Mouse (Mus musculus): ENCODE data around the gene Prss50. TPM values are rescaled to one million over a fixed set of nuclear protein-coding genes. Genes with fewer than 3 reads are reported as not detected.

The Prss50 gene
- polyA plus RNA-seq, 1 experiment from 2014 or later, result not detected

- H3K9ac ChIP-seq (ENCODE audit: low read length), result no peak within 1 kb of the TSS
- H3K36me3 ChIP-seq (ENCODE audit: control insufficient read depth, insufficient read depth), result no peaks in the 10 kb centered on the region
- no peaks in the 10 kb centered on the region for H3K4me1 ChIP-seq (ENCODE audit: control insufficient read depth, insufficient read depth, low read length)
- no peak for ATAC-seq (replicated peaks; ENCODE audit: extremely low read depth, insufficient read depth, low FRiP score)
- no peak within 1 kb of the TSS for H3K27ac ChIP-seq (ENCODE audit: low read length)
- 71% methylated on average over 19 of the region's 19 CpGs for WGBS
- no peak within 1 kb of the TSS for H3K4me3 ChIP-seq (ENCODE audit: low read length)
- H3K9me3 ChIP-seq (replicated peaks; ENCODE audit: control insufficient read depth, low read length), result no peaks in the 10 kb centered on the region
- H3K4me2 ChIP-seq (ENCODE audit: low read depth, low read length), result no peak within 1 kb of the TSS
- no peaks in the 10 kb centered on the region; the same call in 1 of the 2 replicates for H3K27me3 ChIP-seq (ENCODE audit: control insufficient read depth, insufficient read depth, low read length)
These were observed 23.4 kb upstream of the Prss50 start, which contains the start of gene Prss45 for GRCm38 (mm10) chr9:110834411-110834810. Prss45 (plus strand) TSS chr9:110834588.

GRCm38 (mm10) chr9:110834961-110835360, 22.8 kb upstream of the Prss50 start:
- no peak overlapping the region for H3K4me3 ChIP-seq (ENCODE audit: low read length)
- H3K4me2 ChIP-seq (ENCODE audit: low read depth, low read length), result no peak overlapping the region
- H3K4me1 ChIP-seq (ENCODE audit: control insufficient read depth, insufficient read depth, low read length), result no peaks in the 10 kb centered on the region
- WGBS, result 34% methylated on average over 10 of the region's 10 CpGs
- no peaks in the 10 kb centered on the region for H3K9me3 ChIP-seq (replicated peaks; ENCODE audit: control insufficient read depth, low read length)
- no peak overlapping the region for H3K27ac ChIP-seq (ENCODE audit: low read length)
- no peak for ATAC-seq (replicated peaks; ENCODE audit: extremely low read depth, insufficient read depth, low FRiP score)
- no peaks in the 10 kb centered on the region for H3K36me3 ChIP-seq (ENCODE audit: control insufficient read depth, insufficient read depth)
- H3K9ac ChIP-seq (ENCODE audit: low read length), result no peak overlapping the region
- H3K27me3 ChIP-seq (ENCODE audit: control insufficient read depth, insufficient read depth, low read length), result no peaks in the 10 kb centered on the region; the same call in 1 of the 2 replicates

GRCm38 (mm10) chr9:110836112-110836511, 21.7 kb upstream of the Prss50 start:
- Histone ChIP-seq H3K4me2 (ENCODE audit: low read depth, low read length) (no peak overlapping the region), H3K4me1 (ENCODE audit: control insufficient read depth, insufficient read depth, low read length) (no peaks in the 10 kb centered on the region), H3K9me3 (replicated peaks; ENCODE audit: control insufficient read depth, low read length) (no peaks in the 10 kb centered on the region), H3K4me3 (ENCODE audit: low read length) (no peak overlapping the region), H3K36me3 (ENCODE audit: control insufficient read depth, insufficient read depth) (no peaks in the 10 kb centered on the region), H3K9ac (ENCODE audit: low read length) (no peak overlapping the region), H3K27me3 (ENCODE audit: control insufficient read depth, insufficient read depth, low read length) (no peaks in the 10 kb centered on the region; the same call in 1 of the 2 replicates), H3K27ac (ENCODE audit: low read length) (no peak overlapping the region)
- 46% methylated on average over 2 of the region's 2 CpGs for WGBS
- no peak for ATAC-seq (replicated peaks; ENCODE audit: extremely low read depth, insufficient read depth, low FRiP score)

GRCm38 (mm10) chr9:110840905-110841304, 16.9 kb upstream of the Prss50 start:
- no peak overlapping the region for H3K4me2 ChIP-seq (ENCODE audit: low read depth, low read length)
- H3K4me3 ChIP-seq (ENCODE audit: low read length), result no peak overlapping the region
- H3K9me3 ChIP-seq (replicated peaks; ENCODE audit: control insufficient read depth, low read length), result no peaks in the 10 kb centered on the region
- H3K36me3 ChIP-seq (ENCODE audit: control insufficient read depth, insufficient read depth), result no peaks in the 10 kb centered on the region
- WGBS, result 78% methylated on average over 6 of the region's 6 CpGs
- no peak for ATAC-seq (replicated peaks; ENCODE audit: extremely low read depth, insufficient read depth, low FRiP score)
- H3K4me1 ChIP-seq (ENCODE audit: control insufficient read depth, insufficient read depth, low read length), result no peaks in the 10 kb centered on the region
- no peak overlapping the region for H3K9ac ChIP-seq (ENCODE audit: low read length)
- H3K27ac ChIP-seq (ENCODE audit: low read length), result no peak overlapping the region
- no peaks in the 10 kb centered on the region for H3K27me3 ChIP-seq (ENCODE audit: control insufficient read depth, insufficient read depth, low read length)

- Histone ChIP-seq H3K4me1 (ENCODE audit: control insufficient read depth, insufficient read depth, low read length) (no peaks in the 10 kb centered on the region), H3K4me2 (ENCODE audit: low read depth, low read length) (no peak overlapping the region), H3K27ac (ENCODE audit: low read length) (no peak overlapping the region), H3K9me3 (replicated peaks; ENCODE audit: control insufficient read depth, low read length) (no peaks in the 10 kb centered on the region), H3K4me3 (ENCODE audit: low read length) (no peak overlapping the region), H3K36me3 (ENCODE audit: control insufficient read depth, insufficient read depth) (no peaks in the 10 kb centered on the region), H3K9ac (ENCODE audit: low read length) (no peak overlapping the region), H3K27me3 (ENCODE audit: control insufficient read depth, insufficient read depth, low read length) (no peaks in the 10 kb centered on the region)
- 50% methylated on average over 2 of the region's 2 CpGs for WGBS
- no peak for ATAC-seq (replicated peaks; ENCODE audit: extremely low read depth, insufficient read depth, low FRiP score)
These were observed 16.3 kb upstream of the Prss50 start for GRCm38 (mm10) chr9:110841438-110841837.

GRCm38 (mm10) chr9:110844206-110844605, 13.6 kb upstream of the Prss50 start, which contains the start of gene Prss46:
Prss46 (plus strand) TSS chr9:110844506.
- H3K27me3 ChIP-seq (ENCODE audit: control insufficient read depth, insufficient read depth, low read length), result no peaks in the 10 kb centered on the region
- H3K4me1 ChIP-seq (ENCODE audit: control insufficient read depth, insufficient read depth, low read length), result no peaks in the 10 kb centered on the region
- no peaks in the 10 kb centered on the region for H3K36me3 ChIP-seq (ENCODE audit: control insufficient read depth, insufficient read depth)
- H3K27ac ChIP-seq (ENCODE audit: low read length), result no peak within 1 kb of the TSS
- no peak within 1 kb of the TSS for H3K9ac ChIP-seq (ENCODE audit: low read length)
- no peak within 1 kb of the TSS for H3K4me2 ChIP-seq (ENCODE audit: low read depth, low read length)
- ATAC-seq (replicated peaks; ENCODE audit: extremely low read depth, insufficient read depth, low FRiP score), result no peak
- H3K9me3 ChIP-seq (replicated peaks; ENCODE audit: control insufficient read depth, low read length), result no peaks in the 10 kb centered on the region
- no peak within 1 kb of the TSS for H3K4me3 ChIP-seq (ENCODE audit: low read length)
- WGBS, result 76% methylated on average over 10 of the region's 10 CpGs

- H3K4me2 ChIP-seq (ENCODE audit: low read depth, low read length), result no peak overlapping the region
- no peaks in the 10 kb centered on the region for H3K4me1 ChIP-seq (ENCODE audit: control insufficient read depth, insufficient read depth, low read length)
- H3K27me3 ChIP-seq (ENCODE audit: control insufficient read depth, insufficient read depth, low read length), result no peaks in the 10 kb centered on the region
- H3K4me3 ChIP-seq (ENCODE audit: low read length), result no peak overlapping the region
- H3K9me3 ChIP-seq (replicated peaks; ENCODE audit: control insufficient read depth, low read length), result no peaks in the 10 kb centered on the region
- H3K36me3 ChIP-seq (ENCODE audit: control insufficient read depth, insufficient read depth), result no peaks in the 10 kb centered on the region
- no peak overlapping the region for H3K27ac ChIP-seq (ENCODE audit: low read length)
- no peak overlapping the region for H3K9ac ChIP-seq (ENCODE audit: low read length)
- 66% methylated on average over 7 of the region's 7 CpGs for WGBS
- ATAC-seq (replicated peaks; ENCODE audit: extremely low read depth, insufficient read depth, low FRiP score), result no peak
These were observed 8.6 kb upstream of the Prss50 start for GRCm38 (mm10) chr9:110849162-110849561.

GRCm38 (mm10) chr9:110855903-110856302, 1.9 kb upstream of the Prss50 start:
- Histone ChIP-seq H3K9me3 (replicated peaks; ENCODE audit: control insufficient read depth, low read length) (no peaks in the 10 kb centered on the region), H3K9ac (ENCODE audit: low read length) (no peak overlapping the region), H3K27ac (ENCODE audit: low read length) (no peak overlapping the region), H3K4me1 (ENCODE audit: control insufficient read depth, insufficient read depth, low read length) (0 out of 2 replicates have a peak, but pooled peaks cover 3% of the 10 kb centered on the region), H3K27me3 (ENCODE audit: control insufficient read depth, insufficient read depth, low read length) (peaks cover 11% of the 10 kb centered on the region), H3K4me3 (ENCODE audit: low read length) (no peak overlapping the region), H3K36me3 (ENCODE audit: control insufficient read depth, insufficient read depth) (no peaks in the 10 kb centered on the region), H3K4me2 (ENCODE audit: low read depth, low read length) (no peak overlapping the region)
- WGBS, result 59% methylated on average over 7 of the region's 7 CpGs
- no peak for ATAC-seq (replicated peaks; ENCODE audit: extremely low read depth, insufficient read depth, low FRiP score)

- Histone ChIP-seq H3K4me3 (ENCODE audit: low read length) (no peak overlapping the region), H3K36me3 (ENCODE audit: control insufficient read depth, insufficient read depth) (no peaks in the 10 kb centered on the region), H3K4me2 (ENCODE audit: low read depth, low read length) (no peak overlapping the region), H3K9ac (ENCODE audit: low read length) (no peak overlapping the region), H3K27me3 (ENCODE audit: control insufficient read depth, insufficient read depth, low read length) (peaks cover 11% of the 10 kb centered on the region), H3K27ac (ENCODE audit: low read length) (no peak overlapping the region), H3K9me3 (replicated peaks; ENCODE audit: control insufficient read depth, low read length) (no peaks in the 10 kb centered on the region), H3K4me1 (ENCODE audit: control insufficient read depth, insufficient read depth, low read length) (0 out of 2 replicates have a peak, but pooled peaks cover 3% of the 10 kb centered on the region)
- WGBS, result 31% methylated on average over 4 of the region's 4 CpGs
- ATAC-seq (replicated peaks; ENCODE audit: extremely low read depth, insufficient read depth, low FRiP score), result no peak
These were observed 847 bp upstream of the Prss50 start for GRCm38 (mm10) chr9:110856920-110857319.

All from heart, embryonic 16.5 days (tissue).